Mouse (Mus musculus) CH12.LX (cell line): Measurements from ENCODE around the gene Mab21l1. TPM values are rescaled to one million over a fixed set of nuclear protein-coding genes. Genes with fewer than 3 reads are reported as not detected.

Experiments
- DNase-seq: peaks from one replicate; pipeline ENCODE4 v3.0.0-alpha.2; 2013; ENCODE audit errors: extremely low read depth
- H3K27ac ChIP-seq: 2 replicates; pipeline ENCODE4 v1.5.1; 2012; ENCODE audit warnings: low read depth, mild to moderate bottlenecking, control low read depth, moderate library complexity; ENCODE audit not compliant: insufficient read depth
- H3K27me3 ChIP-seq: replicated peaks from 2 replicates; pipeline ENCODE3; 2012; ENCODE audit warnings: inconsistent platforms
- H3K36me3 ChIP-seq, 2 experiments: replicated peaks in 1 of 2; 2 replicates each; pipeline versions ENCODE3 to v1.6.1; 2012; ENCODE audit warnings: inconsistent platforms in 1 of 2, low read length in 1 of 2, mild to moderate bottlenecking in 1 of 2, mixed read lengths in 1 of 2, moderate library complexity in 1 of 2; ENCODE audit not compliant: control insufficient read depth in 1 of 2, insufficient read depth in 1 of 2
- H3K4me1 ChIP-seq, 2 experiments: 2 replicates each; pipeline ENCODE4 v1.6.1; 2012; ENCODE audit warnings: inconsistent platforms in 1 of 2, moderate library complexity in 1 of 2; ENCODE audit not compliant: insufficient read depth in 2 of 2, control insufficient read depth in 1 of 2
- H3K4me2 ChIP-seq: 2 replicates; pipeline ENCODE4 v1.6.1; 2012; ENCODE audit warnings: low read depth, mild to moderate bottlenecking, control low read depth; ENCODE audit not compliant: poor library complexity, insufficient read depth, severe bottlenecking
- H3K4me3 ChIP-seq, 3 experiments: fragments of 150-350 bp in 1 of 3; sonication (generic) in 1 of 3; replicated peaks in 1 of 3; 2 replicates each; pipeline versions ENCODE3 to v1.5.1; 2011 to 2012; ENCODE audit warnings: low read depth in 2 of 3, low read length in 2 of 3, mild to moderate bottlenecking in 2 of 3, moderate library complexity in 2 of 3, control low read depth in 1 of 3, improper control_type of control experiment in 1 of 3, inconsistent platforms in 1 of 3, mixed read lengths in 1 of 3; ENCODE audit not compliant: poor library complexity in 1 of 3
- H3K79me2 ChIP-seq: replicated peaks from 2 replicates; pipeline ENCODE4 v1.6.1; 2012; ENCODE audit warnings: mild to moderate bottlenecking, moderate library complexity; ENCODE audit not compliant: control insufficient read depth, poor library complexity, insufficient read depth, severe bottlenecking; ENCODE audit errors: extremely low read depth
- H3K9ac ChIP-seq: 2 replicates; pipeline ENCODE4 v1.6.1; 2012; ENCODE audit warnings: low read depth, mild to moderate bottlenecking, control low read depth, moderate library complexity; ENCODE audit not compliant: insufficient read depth
- H3K9me3 ChIP-seq: replicated peaks from 2 replicates; pipeline ENCODE3; 2012; ENCODE audit warnings: low read length, inconsistent platforms, mixed read lengths
- CHD2 ChIP-seq: IDR thresholded peaks from 2 replicates; pipeline ENCODE4 v1.6.1; 2011; ENCODE audit warnings: low read length, improper control_type of control experiment
- E2F4 ChIP-seq: IDR thresholded peaks from 2 replicates; pipeline ENCODE4 v1.6.1; 2011; ENCODE audit warnings: low read depth, low read length, improper control_type of control experiment; ENCODE audit not compliant: insufficient replicate concordance
- EP300 ChIP-seq: IDR thresholded peaks from 2 replicates; pipeline ENCODE4 v1.6.1; 2011; ENCODE audit warnings: low read length, improper control_type of control experiment
- JUND ChIP-seq: conservative IDR thresholded peaks from 2 replicates; pipeline ENCODE4 v1.6.1; 2011; ENCODE audit warnings: low read depth, low read length, improper control_type of control experiment
- MAFK ChIP-seq: IDR thresholded peaks from 2 replicates; pipeline ENCODE4 v1.6.1; 2011; ENCODE audit warnings: low read length, improper control_type of control experiment; ENCODE audit not compliant: insufficient replicate concordance
- MEF2A ChIP-seq: IDR thresholded peaks from 2 replicates; pipeline ENCODE4 v1.6.1; 2014; ENCODE audit warnings: low read depth, mild to moderate bottlenecking, inconsistent platforms, low read length, improper control_type of control experiment, borderline replicate concordance
- MXI1 ChIP-seq: IDR thresholded peaks from 2 replicates; pipeline ENCODE4 v1.6.1; 2011; ENCODE audit warnings: mild to moderate bottlenecking, low read depth, low read length, improper control_type of control experiment
- NRF1 ChIP-seq: IDR thresholded peaks from 2 replicates; pipeline ENCODE4 v1.6.1; 2014; ENCODE audit warnings: low read depth, mild to moderate bottlenecking, inconsistent platforms, low read length, improper control_type of control experiment, moderate library complexity
- PAX5 ChIP-seq: IDR thresholded peaks from 2 replicates; pipeline ENCODE4 v1.6.1; 2012; ENCODE audit warnings: low read length, inconsistent platforms, mixed read lengths
- POLR2A ChIP-seq: IDR thresholded peaks from 2 replicates; pipeline ENCODE4 v1.6.1; 2011; ENCODE audit warnings: low read depth, mild to moderate bottlenecking, improper control_type of control experiment, low read length
- RAD21 ChIP-seq: IDR thresholded peaks from 2 replicates; pipeline ENCODE4 v1.6.1; 2011; ENCODE audit warnings: low read depth, mild to moderate bottlenecking, low read length, improper control_type of control experiment, moderate library complexity
- RCOR1 ChIP-seq: conservative IDR thresholded peaks from 2 replicates; pipeline ENCODE4 v1.6.1; 2012; ENCODE audit warnings: low read depth, mild to moderate bottlenecking, inconsistent platforms, low read length, improper control_type of control experiment
- SIN3A ChIP-seq: IDR thresholded peaks from 2 replicates; pipeline ENCODE4 v1.6.1; 2012; ENCODE audit warnings: low read length, improper control_type of control experiment, inconsistent platforms
- SMC3 ChIP-seq: IDR thresholded peaks from 2 replicates; pipeline ENCODE4 v1.6.1; 2011; ENCODE audit warnings: low read depth, low read length, improper control_type of control experiment
- TBP ChIP-seq: conservative IDR thresholded peaks from 2 replicates; pipeline ENCODE4 v1.6.1; 2011; ENCODE audit warnings: low read depth, low read length, improper control_type of control experiment
- TCF12 ChIP-seq: IDR thresholded peaks from 2 replicates; pipeline ENCODE4 v1.6.1; 2014; ENCODE audit warnings: low read depth, mild to moderate bottlenecking, inconsistent platforms, low read length, improper control_type of control experiment
- UBTF ChIP-seq: IDR thresholded peaks from 2 replicates; pipeline ENCODE4 v1.6.1; 2012; ENCODE audit warnings: low read depth, mild to moderate bottlenecking, inconsistent platforms, low read length, improper control_type of control experiment, moderate library complexity
- ZKSCAN1 ChIP-seq: IDR thresholded peaks from 2 replicates; pipeline ENCODE4 v1.6.1; 2012; ENCODE audit warnings: low read depth, inconsistent platforms, low read length, improper control_type of control experiment, borderline replicate concordance
- ZMIZ1 ChIP-seq: IDR thresholded peaks from 2 replicates; pipeline ENCODE4 v1.6.1; 2012; ENCODE audit warnings: low read depth, mild to moderate bottlenecking, inconsistent platforms, low read length, improper control_type of control experiment
- dilution Hi-C: fragments of 300-500 bp; cut with MboI; formaldehyde crosslinking; loops from 2 replicates; pipeline ENCODE4 v1.14.3; 2020; ENCODE audit warnings: low sequenced_read_pairs; ENCODE audit not compliant: extremely low pct_unique_long_range_greater_than_20kb, extremely low pct_ligation_motif_present
- in situ Hi-C: fragments of 300-500 bp; cut with MboI; formaldehyde crosslinking; loops from 3 replicates; pipeline ENCODE4 v1.14.3; 2019; ENCODE audit warnings: low sequenced_read_pairs, low pct_ligation_motif_present, low pct_unique_long_range_greater_than_20kb, mixed read lengths
- polyA plus RNA-seq: library from polyadenylated mRNA; unstranded; fragments of >175 nt; gene quantifications from 2 replicates; pipeline ENCODE4 v1.2.1, GENCODE M21; 2012; ENCODE audit warnings: low read depth; ENCODE audit not compliant: insufficient read length
- total RNA-seq, 2 experiments: library from RNA; depleted of rRNA; stranded (reverse); fragments of 300-350 nt in 1 of 2; fragments of >200 nt in 1 of 2; gene quantifications; 2 replicates each; pipeline ENCODE4 v1.2.3; 2012 to 2014

Mab21l1 gene
- total and polyA plus RNA-seq, 3 experiments, result not detected

- no peak overlapping the region for H3K4me3 ChIP-seq
These were observed 1.8 kb downstream of the Mab21l1 start for GRCm38 (mm10) chr3:55784101-55784500.

GRCm38 (mm10) chr3:55785266-55785980, 3.1 kb downstream of the Mab21l1 start:
- TF ChIP-seq UBTF (no peak), SIN3A (no peak), RAD21 (no peak), ZKSCAN1 (no peak), CHD2 (no peak), MXI1 (no peak), PAX5 (no peak), SMC3 (no peak)
- TF ChIP-seq, all 38 proteins: peak for 0
- Histone ChIP-seq H3K36me3 (no peaks in the 10 kb centered on the region), H3K9me3 (peaks cover 68% of the 10 kb centered on the region), H3K79me2 (no peaks in the 10 kb centered on the region), H3K4me1 (no peaks in the 10 kb centered on the region), H3K4me3 (no peak overlapping the region), H3K27ac (no peak overlapping the region), H3K27me3 (no peaks in the 10 kb centered on the region), H3K9ac (no peak overlapping the region), H3K4me2 (no peak overlapping the region)
- in situ Hi-C loops (no loop called here), dilution Hi-C loops (no loop called here)
- DNase-seq, result no peak

More at GRCm38 (mm10) chr3:55784101-55784500, 1.8 kb downstream of the Mab21l1 start:
- Histone ChIP-seq H3K9ac (no peak overlapping the region), H3K9me3 (peaks cover 64% of the 10 kb centered on the region), H3K36me3 (no peaks in the 10 kb centered on the region), H3K27ac (no peak overlapping the region), H3K4me2 (no peak overlapping the region), H3K4me1 (no peaks in the 10 kb centered on the region), H3K27me3 (no peaks in the 10 kb centered on the region), H3K79me2 (no peaks in the 10 kb centered on the region)
- no peak for TF ChIP-seq TBP
- TF ChIP-seq JUND, result no peak
- no peak for TF ChIP-seq ZKSCAN1
- dilution Hi-C loops (no loop called here), in situ Hi-C loops (no loop called here)
- DNase-seq, result no peak

- H3K27ac ChIP-seq, result no peak overlapping the region
- no peak overlapping the region for H3K9ac ChIP-seq
- H3K4me2 ChIP-seq, result no peak overlapping the region
- no peaks in the 10 kb centered on the region for H3K4me1 ChIP-seq
- no peaks in the 10 kb centered on the region for H3K36me3 ChIP-seq
- no peak for TF ChIP-seq RCOR1
- TF ChIP-seq MAFK, result no peak
- no peak for TF ChIP-seq TCF12
- no peak for TF ChIP-seq ZKSCAN1
- no peak for TF ChIP-seq EP300
- no peak for TF ChIP-seq NRF1
- TF ChIP-seq TBP, result no peak
- TF ChIP-seq POLR2A, result no peak
- no peak for TF ChIP-seq MEF2A
- TF ChIP-seq JUND, result no peak
- TF ChIP-seq ZMIZ1, result no peak
- no peak for TF ChIP-seq CHD2
- TF ChIP-seq E2F4, result no peak
- no peaks in the 10 kb centered on the region for H3K79me2 ChIP-seq
- no peak overlapping the region for H3K4me3 ChIP-seq
- dilution Hi-C loops (no loop called here), in situ Hi-C loops (no loop called here)
- no peaks in the 10 kb centered on the region for H3K27me3 ChIP-seq
- peaks cover 63% of the 10 kb centered on the region for H3K9me3 ChIP-seq
- DNase-seq, result no peak
These were observed 3.8 kb downstream of the Mab21l1 start for GRCm38 (mm10) chr3:55785981-55786725.
